Mouse (Mus musculus): ENCODE measurements around the gene Auts2. TPM values are rescaled to one million over a fixed set of nuclear protein-coding genes. Genes with fewer than 3 reads are reported as not detected.

Auts2 gene
- polyA plus RNA-seq, 1 experiment from 2014 or later: 29.4 TPM

DNA sequence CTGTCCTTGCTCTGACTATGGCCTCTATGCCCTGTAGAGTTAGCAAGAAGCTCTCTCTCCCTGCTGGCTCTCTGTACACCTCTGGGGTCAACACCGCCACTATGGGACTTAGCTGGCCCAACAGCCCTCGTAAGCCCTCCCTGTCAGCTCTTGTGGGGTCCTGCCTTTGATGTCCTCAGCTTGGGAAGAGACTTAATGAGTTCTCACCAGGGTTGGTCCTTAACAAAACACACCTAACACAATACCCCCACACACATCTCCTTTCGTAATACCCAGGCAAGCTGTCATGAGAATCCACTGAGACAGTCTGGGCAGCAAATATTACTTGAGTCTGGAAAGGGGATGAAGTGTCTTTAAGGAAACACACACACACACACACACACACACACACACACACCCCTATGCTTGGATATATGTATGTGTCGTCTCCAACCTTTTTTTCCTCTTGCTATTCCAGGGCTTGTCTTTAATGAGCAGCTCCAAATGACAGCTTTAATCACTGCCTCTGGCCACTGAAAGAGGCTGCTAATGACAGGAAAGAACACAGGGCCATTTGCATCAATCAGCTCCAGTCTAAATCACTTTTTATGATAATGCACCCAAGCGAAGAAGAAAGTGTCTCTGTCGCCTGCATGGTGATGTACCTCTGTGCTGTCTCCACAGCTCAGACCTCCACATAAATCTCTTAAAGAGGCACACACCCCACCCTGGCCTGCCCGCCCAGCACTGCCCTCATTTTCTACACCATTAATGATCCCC is 941.0 kb downstream of the Auts2 start:
- H3K27ac ChIP-seq (replicated peaks; ENCODE audit: low read depth, low read length): no peak overlapping the region
- no peaks in the 10 kb centered on the region for H3K27me3 ChIP-seq (replicated peaks; ENCODE audit: control insufficient read depth, insufficient read depth, low read length)
- peaks cover 21% of the 10 kb centered on the region for H3K4me1 ChIP-seq (ENCODE audit: control insufficient read depth, insufficient read depth, low read length)
- no peaks in the 10 kb centered on the region for H3K36me3 ChIP-seq (ENCODE audit: control insufficient read depth, insufficient read depth, low read length)
- H3K4me3 ChIP-seq (ENCODE audit: low read depth, low read length): no peak overlapping the region
- no peaks in the 10 kb centered on the region for H3K9me3 ChIP-seq (ENCODE audit: control insufficient read depth, low read length)
- no peak overlapping the region for H3K9ac ChIP-seq (ENCODE audit: low read depth, low read length)
- no peak for DNase-seq (ENCODE audit: low spot score)
- 73% methylated on average over 7 of the region's 7 CpGs for whole genome bisulfite sequencing
- no peak overlapping the region for H3K4me2 ChIP-seq (ENCODE audit: low read depth, low read length)
- ATAC-seq (ENCODE audit: low read depth): no peak; the same call in 1 of the 2 replicates

DNA sequence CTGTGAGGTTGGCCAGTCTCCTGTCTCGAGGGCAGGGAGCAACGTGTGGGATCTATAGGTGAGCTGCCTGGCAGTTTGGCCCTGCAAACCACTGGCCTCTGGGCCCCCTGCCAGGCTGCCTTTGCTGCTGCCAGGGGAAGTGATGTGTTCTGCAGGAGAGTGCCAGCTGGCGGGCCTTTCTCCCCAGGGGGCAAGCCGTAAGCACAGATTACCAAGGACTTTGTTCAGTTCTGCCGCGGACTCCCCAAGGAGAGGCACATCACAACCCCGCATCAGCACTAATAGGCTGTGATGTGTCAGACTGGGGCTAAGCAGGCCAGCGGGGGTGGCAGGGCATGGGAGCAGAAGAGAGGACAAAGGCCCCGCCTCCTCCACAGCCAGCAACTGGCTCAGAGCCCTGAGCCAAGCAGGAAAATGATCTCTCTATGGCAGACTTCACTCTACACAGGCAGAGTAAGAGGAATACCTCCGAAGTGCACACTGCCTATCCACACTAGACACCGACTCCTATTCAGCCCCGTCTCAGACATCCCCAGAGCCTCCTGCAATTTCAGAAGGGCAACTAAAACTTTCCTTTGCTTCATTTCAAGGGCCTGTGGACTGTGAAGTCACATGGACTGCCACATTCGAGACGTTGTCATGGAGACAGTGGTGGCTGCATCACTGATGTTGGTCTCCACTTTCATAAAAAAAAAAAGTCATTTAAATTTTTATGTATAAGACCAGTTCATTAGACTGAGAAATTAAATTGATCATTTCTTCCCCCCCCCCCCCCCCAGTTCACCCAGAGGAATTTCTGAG is 942.6 kb downstream of the Auts2 start:
- H3K27ac ChIP-seq (replicated peaks; ENCODE audit: low read depth, low read length): peak overlapping the region; percentile 13; the same call in 1 of the 2 replicates
- H3K4me2 ChIP-seq (ENCODE audit: low read depth, low read length): peak overlapping the region; percentile 28; the same call in 1 of the 2 replicates
- H3K9ac ChIP-seq (ENCODE audit: low read depth, low read length): no peak overlapping the region
- 15% methylated on average over 14 of the region's 14 CpGs for WGBS
- ATAC-seq (ENCODE audit: low read depth): peak; percentile 89
- no peaks in the 10 kb centered on the region for H3K9me3 ChIP-seq (ENCODE audit: control insufficient read depth, low read length)
- no peak overlapping the region for H3K4me3 ChIP-seq (ENCODE audit: low read depth, low read length)
- peaks cover 21% of the 10 kb centered on the region for H3K4me1 ChIP-seq (ENCODE audit: control insufficient read depth, insufficient read depth, low read length)
- peak; percentile 91 for DNase-seq (ENCODE audit: low spot score)
- H3K36me3 ChIP-seq (ENCODE audit: control insufficient read depth, insufficient read depth, low read length): no peaks in the 10 kb centered on the region
- no peaks in the 10 kb centered on the region for H3K27me3 ChIP-seq (replicated peaks; ENCODE audit: control insufficient read depth, insufficient read depth, low read length)

DNA sequence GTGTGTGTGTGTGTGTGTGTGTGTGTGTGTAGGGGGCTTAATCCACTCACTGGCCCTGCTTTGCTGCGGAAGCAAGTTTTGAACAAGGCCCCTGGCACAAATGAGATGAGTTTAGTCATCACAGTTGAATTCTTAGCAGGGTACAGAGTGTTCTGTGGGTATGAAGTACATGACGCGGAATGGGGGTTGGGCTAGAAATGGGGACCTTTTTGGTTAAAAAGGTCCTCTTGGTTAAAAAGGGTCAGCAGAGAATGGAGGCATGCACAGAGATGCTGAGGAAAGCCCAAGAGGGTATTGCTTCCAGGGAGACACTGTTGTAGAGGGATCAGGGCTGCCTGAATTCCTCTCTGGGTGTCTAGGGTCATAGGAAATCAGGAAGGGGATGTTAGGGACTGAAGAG is 945.6 kb downstream of the Auts2 start:
- H3K36me3 ChIP-seq (ENCODE audit: control insufficient read depth, insufficient read depth, low read length): no peaks in the 10 kb centered on the region
- ATAC-seq (ENCODE audit: low read depth) (no peak), DNase-seq (ENCODE audit: low spot score) (no peak)
- H3K4me2 ChIP-seq (ENCODE audit: low read depth, low read length): no peak overlapping the region
- no peak overlapping the region for H3K9ac ChIP-seq (ENCODE audit: low read depth, low read length)
- WGBS: 80% methylated on average over 3 of the region's 3 CpGs
- no peaks in the 10 kb centered on the region for H3K9me3 ChIP-seq (ENCODE audit: control insufficient read depth, low read length)
- no peak overlapping the region for H3K27ac ChIP-seq (replicated peaks; ENCODE audit: low read depth, low read length)
- H3K27me3 ChIP-seq (replicated peaks; ENCODE audit: control insufficient read depth, insufficient read depth, low read length): no peaks in the 10 kb centered on the region
- no peak overlapping the region for H3K4me3 ChIP-seq (ENCODE audit: low read depth, low read length)
- H3K4me1 ChIP-seq (ENCODE audit: control insufficient read depth, insufficient read depth, low read length): peaks cover 21% of the 10 kb centered on the region

DNA sequence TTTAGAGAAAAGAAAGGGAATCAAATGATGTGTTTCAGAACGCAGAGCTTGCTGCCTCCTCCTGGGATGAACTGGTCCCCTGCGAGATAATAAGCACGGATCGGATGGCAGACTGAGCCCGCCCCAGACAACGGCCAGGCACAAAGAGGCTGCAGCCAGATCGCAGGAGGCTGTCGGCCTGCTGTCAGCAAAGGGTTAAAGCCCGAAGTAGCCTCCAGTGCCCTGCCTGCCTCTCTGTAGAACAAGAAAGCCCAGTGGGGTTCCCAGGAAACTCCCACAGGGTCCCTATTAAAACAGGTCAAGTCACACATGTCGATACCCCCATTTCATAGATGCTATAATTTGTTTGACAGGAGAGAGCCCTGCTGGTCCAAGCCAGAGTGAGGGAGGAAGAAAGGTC is 946.6 kb downstream of the Auts2 start:
- ATAC-seq (ENCODE audit: low read depth) (no peak), DNase-seq (ENCODE audit: low spot score) (peak; percentile 46)
- H3K27ac ChIP-seq (replicated peaks; ENCODE audit: low read depth, low read length): no peak overlapping the region
- H3K4me3 ChIP-seq (ENCODE audit: low read depth, low read length): no peak overlapping the region
- H3K36me3 ChIP-seq (ENCODE audit: control insufficient read depth, insufficient read depth, low read length): no peaks in the 10 kb centered on the region
- H3K9me3 ChIP-seq (ENCODE audit: control insufficient read depth, low read length): no peaks in the 10 kb centered on the region
- no peak overlapping the region for H3K9ac ChIP-seq (ENCODE audit: low read depth, low read length)
- no peaks in the 10 kb centered on the region for H3K27me3 ChIP-seq (replicated peaks; ENCODE audit: control insufficient read depth, insufficient read depth, low read length)
- 13% methylated on average over 10 of the region's 10 CpGs for WGBS
- H3K4me2 ChIP-seq (ENCODE audit: low read depth, low read length): no peak overlapping the region
- peaks cover 18% of the 10 kb centered on the region for H3K4me1 ChIP-seq (ENCODE audit: control insufficient read depth, insufficient read depth, low read length)

DNA sequence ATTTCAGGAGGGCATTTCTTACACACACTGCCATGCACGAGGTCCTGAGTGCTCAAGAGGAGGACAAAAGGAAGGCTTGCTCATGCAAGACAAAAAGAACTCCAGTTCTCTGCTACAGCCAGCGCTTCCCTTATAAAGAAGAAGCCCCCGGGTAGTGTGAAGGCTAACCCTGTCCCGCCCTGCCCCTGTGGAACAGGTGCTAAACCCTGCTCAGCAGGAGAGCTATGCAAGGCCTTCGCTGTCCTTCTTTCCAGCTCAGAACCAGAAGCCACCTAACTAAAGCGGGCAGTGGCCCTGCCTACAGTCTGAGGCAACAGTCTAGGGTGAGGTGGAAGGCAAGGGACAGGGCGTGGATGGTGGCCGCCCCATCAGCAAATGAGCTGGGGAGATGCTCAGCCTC is 947.4 kb downstream of the Auts2 start:
- Histone ChIP-seq H3K4me3 (ENCODE audit: low read depth, low read length) (no peak overlapping the region), H3K9me3 (ENCODE audit: control insufficient read depth, low read length) (no peaks in the 10 kb centered on the region), H3K9ac (ENCODE audit: low read depth, low read length) (no peak overlapping the region), H3K4me1 (ENCODE audit: control insufficient read depth, insufficient read depth, low read length) (peaks cover 9% of the 10 kb centered on the region), H3K27ac (replicated peaks; ENCODE audit: low read depth, low read length) (no peak overlapping the region), H3K36me3 (ENCODE audit: control insufficient read depth, insufficient read depth, low read length) (no peaks in the 10 kb centered on the region), H3K4me2 (ENCODE audit: low read depth, low read length) (no peak overlapping the region), H3K27me3 (replicated peaks; ENCODE audit: control insufficient read depth, insufficient read depth, low read length) (no peaks in the 10 kb centered on the region)
- DNase-seq (ENCODE audit: low spot score) (no peak), ATAC-seq (ENCODE audit: low read depth) (no peak)
- WGBS: 41% methylated on average over 8 of the region's 8 CpGs

DNA sequence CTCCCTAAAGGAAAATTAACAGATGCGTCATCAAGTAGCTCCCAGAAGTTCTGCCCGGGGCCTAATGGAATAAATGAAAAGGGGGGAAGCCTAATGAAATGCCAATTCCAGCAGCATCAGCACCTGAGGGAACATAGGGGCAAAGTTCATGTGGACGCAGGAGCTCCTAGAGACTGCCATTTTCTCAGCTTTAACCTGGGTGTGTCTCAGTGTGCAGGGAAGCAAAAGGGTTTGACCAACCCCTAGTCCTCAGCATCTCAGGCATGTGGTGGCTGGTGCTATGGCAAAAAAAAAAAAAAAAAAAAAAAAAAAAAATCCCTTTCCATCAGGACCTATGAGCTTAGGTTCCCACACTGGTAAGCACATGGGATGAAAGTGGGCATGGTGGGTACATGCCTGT is 948.5 kb downstream of the Auts2 start:
- Histone ChIP-seq H3K27ac (replicated peaks; ENCODE audit: low read depth, low read length) (no peak overlapping the region), H3K4me3 (ENCODE audit: low read depth, low read length) (no peak overlapping the region), H3K36me3 (ENCODE audit: control insufficient read depth, insufficient read depth, low read length) (no peaks in the 10 kb centered on the region), H3K4me1 (ENCODE audit: control insufficient read depth, insufficient read depth, low read length) (no peaks in the 10 kb centered on the region; the same call in 1 of the 2 replicates), H3K4me2 (ENCODE audit: low read depth, low read length) (no peak overlapping the region), H3K9me3 (ENCODE audit: control insufficient read depth, low read length) (no peaks in the 10 kb centered on the region), H3K9ac (ENCODE audit: low read depth, low read length) (no peak overlapping the region), H3K27me3 (replicated peaks; ENCODE audit: control insufficient read depth, insufficient read depth, low read length) (no peaks in the 10 kb centered on the region)
- 72% methylated on average over 3 of the region's 3 CpGs for WGBS
- DNase-seq (ENCODE audit: low spot score): no peak
- ATAC-seq (ENCODE audit: low read depth): no peak

DNA sequence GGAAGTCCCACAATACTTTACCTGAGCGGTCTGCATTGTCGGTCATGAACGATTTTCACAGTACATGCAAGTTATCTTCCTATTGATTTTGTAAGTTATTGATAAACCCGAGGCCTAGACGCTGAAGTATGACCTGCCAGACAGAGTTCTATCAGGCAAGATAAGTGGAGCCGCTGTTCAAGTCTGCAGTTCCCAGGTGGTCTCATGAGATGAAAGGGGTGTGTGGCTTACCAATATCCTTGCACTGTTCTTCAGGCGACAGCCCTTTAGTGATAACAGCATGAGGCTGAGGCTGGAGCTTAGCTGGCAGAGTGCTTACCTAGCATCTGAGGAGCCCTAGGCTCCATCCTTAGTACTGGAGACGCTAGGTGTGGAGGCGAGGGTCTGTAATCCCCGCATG is 949.9 kb downstream of the Auts2 start:
- WGBS: 93% methylated on average over 10 of the region's 10 CpGs
- no peak for ATAC-seq (ENCODE audit: low read depth)
- Histone ChIP-seq H3K27ac (replicated peaks; ENCODE audit: low read depth, low read length) (no peak overlapping the region), H3K27me3 (replicated peaks; ENCODE audit: control insufficient read depth, insufficient read depth, low read length) (no peaks in the 10 kb centered on the region), H3K36me3 (ENCODE audit: control insufficient read depth, insufficient read depth, low read length) (no peaks in the 10 kb centered on the region), H3K4me2 (ENCODE audit: low read depth, low read length) (no peak overlapping the region), H3K9me3 (ENCODE audit: control insufficient read depth, low read length) (no peaks in the 10 kb centered on the region), H3K4me1 (ENCODE audit: control insufficient read depth, insufficient read depth, low read length) (no peaks in the 10 kb centered on the region), H3K9ac (ENCODE audit: low read depth, low read length) (no peak overlapping the region), H3K4me3 (ENCODE audit: low read depth, low read length) (no peak overlapping the region)
- no peak for DNase-seq (ENCODE audit: low spot score)

DNA sequence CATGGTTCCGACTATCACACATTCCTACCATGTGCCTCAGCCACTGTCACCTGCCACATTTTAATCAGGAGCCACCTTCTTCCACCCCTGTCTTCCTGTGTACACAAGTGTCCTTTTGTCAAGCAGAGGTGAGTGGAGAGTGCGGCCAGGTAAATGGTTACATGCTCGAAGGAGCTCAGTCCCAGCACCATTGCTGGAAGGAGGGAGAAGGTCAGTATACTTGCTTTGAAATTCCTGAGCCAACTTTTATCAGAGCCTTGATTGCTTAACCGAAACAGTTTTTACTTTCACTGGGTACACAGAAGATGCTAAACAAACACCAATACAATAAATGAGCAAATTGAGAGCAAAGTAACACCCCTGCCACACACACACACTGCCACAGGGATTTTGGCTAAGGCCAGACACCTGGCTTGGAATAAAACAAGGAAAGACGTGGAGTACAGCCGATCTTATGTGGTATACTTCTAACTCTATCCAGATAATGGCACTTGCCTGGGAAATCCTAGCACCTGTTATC is 953.1 kb downstream of the Auts2 start:
- 89% methylated on average over 6 of the region's 6 CpGs for WGBS
- Histone ChIP-seq H3K9me3 (ENCODE audit: control insufficient read depth, low read length) (no peaks in the 10 kb centered on the region), H3K4me2 (ENCODE audit: low read depth, low read length) (no peak overlapping the region), H3K9ac (ENCODE audit: low read depth, low read length) (no peak overlapping the region), H3K27me3 (replicated peaks; ENCODE audit: control insufficient read depth, insufficient read depth, low read length) (no peaks in the 10 kb centered on the region), H3K4me1 (ENCODE audit: control insufficient read depth, insufficient read depth, low read length) (peaks cover 7% of the 10 kb centered on the region), H3K27ac (replicated peaks; ENCODE audit: low read depth, low read length) (no peak overlapping the region), H3K36me3 (ENCODE audit: control insufficient read depth, insufficient read depth, low read length) (no peaks in the 10 kb centered on the region), H3K4me3 (ENCODE audit: low read depth, low read length) (no peak overlapping the region)
- DNase-seq (ENCODE audit: low spot score): no peak
- ATAC-seq (ENCODE audit: low read depth): no peak
